In the genomic region with DNA sequence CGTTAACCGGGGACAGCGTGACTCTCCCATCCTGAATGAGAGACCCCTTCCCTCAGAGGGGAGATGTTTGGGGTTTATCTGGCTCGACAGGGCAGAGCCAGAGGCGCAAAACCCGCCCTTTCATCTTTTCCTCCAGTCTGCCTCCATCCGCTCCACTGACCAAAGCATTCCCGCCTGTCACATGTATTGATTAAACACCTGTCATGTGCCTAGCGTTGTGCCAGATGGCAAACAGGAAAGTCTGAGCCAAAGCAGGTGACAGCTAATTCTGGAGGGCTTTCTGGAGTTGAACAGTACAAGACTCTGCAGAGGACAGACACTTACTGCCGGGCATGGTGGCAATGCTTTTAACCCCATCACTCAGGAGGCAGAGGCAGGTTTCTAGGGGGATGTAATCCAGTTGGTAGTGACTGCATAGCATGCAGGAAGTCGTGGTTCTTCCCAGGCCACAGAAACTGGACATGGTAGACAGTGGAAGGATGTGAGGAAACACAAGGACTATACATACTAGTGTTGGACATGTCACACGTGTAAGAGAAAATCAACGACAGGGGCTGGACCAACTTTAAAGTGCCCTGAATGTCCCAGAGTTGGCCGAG, we compare ENCODE assay signal across 8 mouse cellular contexts. TPM values are rescaled to one million over a fixed set of nuclear protein-coding genes. Genes with fewer than 3 reads are reported as not detected.
DNase-seq lines count a peak whose midpoint lies in the region; ATAC-seq and TF ChIP-seq lines count a peak whose summit lies in the region.

No protein-coding gene starts in this region.

- 17% methylated on average over 14 of the region's 14 CpGs for whole genome bisulfite sequencing in hindbrain, embryonic 10.5 days
- WGBS in liver, embryonic 11.5 days: 10% methylated on average over 14 of the region's 14 CpGs

- no peaks in the 10 kb centered on the region for H3K9me3 ChIP-seq in hindbrain, embryonic 10.5 days
- H3K9me3 ChIP-seq in liver, embryonic 11.5 days (ENCODE audit: control insufficient read depth, low read length): no peaks in the 10 kb centered on the region

- H3K4me2 ChIP-seq in liver, embryonic 11.5 days: peak overlapping the region; percentile 77

- no peak for TF ChIP-seq CTCF in left cerebral cortex, adult 2 months (IDR thresholded peaks at IDR 0.05)

- peaks cover 43% of the 10 kb centered on the region for H3K4me1 ChIP-seq in hindbrain, embryonic 10.5 days (replicated peaks)
- peaks cover 26% of the 10 kb centered on the region for H3K4me1 ChIP-seq in liver, embryonic 11.5 days (replicated peaks; ENCODE audit: control insufficient read depth, insufficient read depth, low read length)

- peak overlapping the region; percentile 96 for H3K9ac ChIP-seq in liver, embryonic 11.5 days (ENCODE audit: low read depth, low read length)

- no peak for DNase-seq in left cerebral cortex, adult 2 months (ENCODE audit: extremely low spot score in 1 of 2, low spot score in 2 of 2)
- no peak for DNase-seq in left cerebral cortex, postnatal 25 days (ENCODE audit: low spot score in 2 of 2)
- peak; percentile 62 for DNase-seq in cerebellum, adult 9-11 months
- no peak for DNase-seq in hindbrain, embryonic 10.5 days (ENCODE audit: low spot score)
- DNase-seq in liver, embryonic 11.5 days (ENCODE audit: low spot score): no peak
- peak; percentile 57 for DNase-seq in retina, embryonic 14.5 days (ENCODE audit: low spot score)
- no peak for DNase-seq in left cerebral cortex, adult 8-10 months (ENCODE audit: low spot score in 2 of 2)
- DNase-seq in thymus, postnatal 10 days (ENCODE audit: low spot score in 2 of 2): no peak

- intact Hi-C loops in left cerebral cortex, adult 2 months (cut with DNase I): no loop called here
- intact Hi-C loops in left cerebral cortex, postnatal 25 days (cut with DNase I): no loop called here

- H3K36me3 ChIP-seq in hindbrain, embryonic 10.5 days: no peaks in the 10 kb centered on the region
- H3K36me3 ChIP-seq in liver, embryonic 11.5 days (ENCODE audit: control insufficient read depth, insufficient read depth, low read length): no peaks in the 10 kb centered on the region

- peak overlapping the region; percentile 81 for H3K4me3 ChIP-seq in left cerebral cortex, adult 2 months
- peak overlapping the region; percentile 64 for H3K4me3 ChIP-seq in hindbrain, embryonic 10.5 days
- H3K4me3 ChIP-seq in liver, embryonic 11.5 days (ENCODE audit: low read depth, low read length): peak overlapping the region; percentile 79

- 0 out of 2 replicates have a peak, but pooled peaks cover 3% of the 10 kb centered on the region for H3K27me3 ChIP-seq in hindbrain, embryonic 10.5 days (ENCODE audit: insufficient read depth, poor library complexity, severe bottlenecking)
- no peaks in the 10 kb centered on the region for H3K27me3 ChIP-seq in liver, embryonic 11.5 days (replicated peaks; ENCODE audit: control insufficient read depth, insufficient read depth, low read length)

- H3K27ac ChIP-seq in left cerebral cortex, adult 2 months: peak overlapping the region; percentile 84
- H3K27ac ChIP-seq in hindbrain, embryonic 10.5 days: peak overlapping the region; percentile 93
- H3K27ac ChIP-seq in liver, embryonic 11.5 days (ENCODE audit: low read depth, low read length): peak overlapping the region; percentile 89

- ATAC-seq in liver, embryonic 11.5 days (replicated peaks; ENCODE audit: low FRiP score): no peak; the same call in 1 of the 2 replicates

RNA-seq across cellular contexts. Expression of gene Cln6, which starts 0.7 kb away (rescaled TPM):
- total RNA-seq in left cerebral cortex, adult 2 months (2021): 10 to 100 TPM; 10.0 to 11.9 TPM
- 10 to 100 TPM in 1 of 2 experiments, 1 to 10 TPM in 1; 9.2 to 10.5 TPM for total RNA-seq in left cerebral cortex, postnatal 25 days (2021)
- polyA plus RNA-seq in hindbrain, embryonic 10.5 days (2016; fragmentation: Nextera tagmentation; extraction: Ambion mirVana): 12.6 and 15.1 TPM in 2 replicates
- polyA plus RNA-seq in liver, embryonic 11.5 days (2014; fragmentation: Nextera tagmentation; extraction: Ambion mirVana): 32.2 and 34.3 TPM in 2 replicates
- 10 to 100 TPM; 14.2 to 20.1 (median 15.6) TPM for total RNA-seq in left cerebral cortex, adult 8-10 months (2022)

RNA-seq across cellular contexts. Expression of gene Calml4, which starts 18.6 kb away (rescaled TPM):
- total RNA-seq in left cerebral cortex, adult 2 months (2021): 1 to 10 TPM in 1 of 2 experiments, under 1 TPM in 1; 0.75 to 1.1 TPM
- 1 to 10 TPM; 1.4 to 2.7 TPM for total RNA-seq in left cerebral cortex, postnatal 25 days (2021)
- 0.71 and 6.4 TPM in 2 replicates for polyA plus RNA-seq in hindbrain, embryonic 10.5 days (2016; fragmentation: Nextera tagmentation; extraction: Ambion mirVana)
- 1.8 and 2.6 TPM in 2 replicates for polyA plus RNA-seq in liver, embryonic 11.5 days (2014; fragmentation: Nextera tagmentation; extraction: Ambion mirVana)
- 1 to 10 TPM in 3 of 4 experiments, under 1 TPM in 1; 0.91 to 5.1 (median 1.7) TPM for total RNA-seq in left cerebral cortex, adult 8-10 months (2022)

RNA-seq across cellular contexts. Expression of gene Fem1b, which starts 27.5 kb away (rescaled TPM):
- 100 to 1,000 TPM; 104 to 107 TPM for total RNA-seq in left cerebral cortex, adult 2 months (2021)
- 100 to 1,000 TPM; 103 to 115 TPM for total RNA-seq in left cerebral cortex, postnatal 25 days (2021)
- 30.0 and 32.2 TPM in 2 replicates for polyA plus RNA-seq in hindbrain, embryonic 10.5 days (2016; fragmentation: Nextera tagmentation; extraction: Ambion mirVana)
- 30.4 and 33.6 TPM in 2 replicates for polyA plus RNA-seq in liver, embryonic 11.5 days (2014; fragmentation: Nextera tagmentation; extraction: Ambion mirVana)
- 100 to 1,000 TPM in 1 of 4 experiments, 10 to 100 TPM in 3; 88.3 to 100 (median 93.1) TPM for total RNA-seq in left cerebral cortex, adult 8-10 months (2022)

Comparison
In these comparisons a context has a peak if more than half of its experiments do, and no peak if none do; other contexts are left out.
1. DNase-seq: peak in cerebellum, adult 9-11 months (single experiment) and retina, embryonic 14.5 days (single experiment); none in left cerebral cortex, adult 2 months (0 of 2), left cerebral cortex, postnatal 25 days (0 of 2), hindbrain, embryonic 10.5 days (single experiment), liver, embryonic 11.5 days (single experiment), left cerebral cortex, adult 8-10 months (0 of 2) and thymus, postnatal 10 days (0 of 2).
2. Peak in every context shown above with its lines, with median percentiles within 50 percentile points of each other: H3K27ac ChIP-seq and H3K4me3 ChIP-seq.